Mouse (Mus musculus) splenic B cell, adult 2 months (primary cell): ENCODE data around the gene Pecam1.
"Not testable (repeated sequence)": the region's sequence is repeated elsewhere in the genome, so short reads cannot be mapped to it uniquely, and the experiment has no call there.

Source experiments
- DNase-seq: peaks from one replicate; pipeline ENCODE4 v3.0.0-alpha.2; 2011; ENCODE audit warnings: low read depth, low spot score
- H3K27me3 ChIP-seq: 2 replicates; pipeline ENCODE4 v1.6.1; 2012; ENCODE audit warnings: mild to moderate bottlenecking, low read length, moderate library complexity, mixed read lengths; ENCODE audit not compliant: control insufficient read depth, poor library complexity, insufficient read depth, severe bottlenecking
- H3K36me3 ChIP-seq: 2 replicates; pipeline ENCODE4 v1.6.1; 2012; ENCODE audit warnings: mild to moderate bottlenecking, low read length, moderate library complexity, mixed read lengths; ENCODE audit not compliant: control insufficient read depth, poor library complexity, insufficient read depth, severe bottlenecking

Gene Pecam1

DNA sequence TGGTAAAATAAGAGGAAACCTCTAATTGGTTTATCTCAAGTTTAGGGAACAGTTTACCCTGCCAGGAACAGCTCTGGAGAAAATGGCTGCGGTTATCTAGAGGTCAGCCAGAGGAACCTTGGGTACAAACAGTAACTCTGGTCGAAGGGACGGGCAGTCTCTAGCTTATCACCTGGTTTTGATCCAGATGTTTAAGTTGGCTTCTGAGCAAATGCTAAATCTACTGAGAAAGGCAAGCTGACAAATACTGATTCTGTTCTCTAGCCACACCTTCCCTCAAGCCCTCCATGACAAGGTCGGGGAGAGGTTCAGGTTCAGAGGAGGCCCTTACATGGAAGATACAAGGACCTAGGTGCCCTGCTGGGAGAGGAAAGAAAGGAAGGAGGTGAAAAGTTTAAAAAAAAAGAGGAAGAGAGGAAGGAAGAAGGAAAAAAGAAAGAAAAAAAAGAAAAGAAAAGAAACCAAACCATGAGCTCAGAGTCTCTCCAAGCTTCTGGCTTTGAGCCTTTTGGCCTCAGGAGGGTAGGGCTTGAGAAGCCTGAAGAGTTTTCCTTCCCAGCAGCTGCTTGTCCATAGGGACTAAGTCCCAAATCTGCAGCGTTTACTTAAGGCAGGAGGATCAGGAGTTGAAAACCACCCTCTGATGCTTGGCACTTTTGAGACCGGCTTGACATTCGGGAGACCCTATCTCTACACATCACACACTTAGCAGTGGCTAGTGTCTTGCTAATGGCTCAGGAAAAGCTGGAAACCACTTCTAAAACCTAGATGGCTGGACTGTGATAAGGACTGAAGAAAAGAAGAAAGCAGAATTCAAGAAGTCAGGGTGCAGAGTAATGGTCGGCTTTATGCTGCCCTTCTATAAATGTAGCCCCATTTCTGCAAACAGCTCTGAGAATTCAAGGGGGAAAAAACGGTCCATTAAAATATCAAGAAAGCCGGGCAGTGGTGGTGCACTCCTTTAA is 21.7 kb downstream of the Pecam1 start:
- Histone ChIP-seq H3K27me3 (no peaks in the 10 kb centered on the region), H3K36me3 (peaks cover 15% of the 10 kb centered on the region)
- no peak for DNase-seq

DNA sequence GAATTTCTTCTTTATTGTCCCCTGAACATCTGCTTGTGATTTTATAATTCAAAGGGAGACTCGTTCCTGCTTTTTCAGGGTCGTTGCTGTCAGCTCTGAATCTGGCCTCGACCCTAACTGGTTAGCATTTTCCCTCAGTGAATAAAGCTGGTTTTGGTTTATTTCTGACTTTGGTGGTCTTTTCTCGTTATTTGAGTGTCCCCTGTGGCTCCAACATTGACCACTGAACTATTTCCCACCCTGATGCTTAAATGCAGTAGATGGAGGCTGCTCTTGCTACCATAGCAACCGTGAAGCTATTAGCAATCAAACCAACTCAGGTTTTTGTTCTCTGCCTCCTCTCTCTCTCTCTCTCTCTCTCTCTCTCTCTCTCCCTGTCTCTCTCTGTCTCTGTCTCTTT is 22.5 kb downstream of the Pecam1 start:
- DNase-seq = no peak
- Histone ChIP-seq H3K36me3 (peaks cover 19% of the 10 kb centered on the region), H3K27me3 (no peaks in the 10 kb centered on the region)

DNA sequence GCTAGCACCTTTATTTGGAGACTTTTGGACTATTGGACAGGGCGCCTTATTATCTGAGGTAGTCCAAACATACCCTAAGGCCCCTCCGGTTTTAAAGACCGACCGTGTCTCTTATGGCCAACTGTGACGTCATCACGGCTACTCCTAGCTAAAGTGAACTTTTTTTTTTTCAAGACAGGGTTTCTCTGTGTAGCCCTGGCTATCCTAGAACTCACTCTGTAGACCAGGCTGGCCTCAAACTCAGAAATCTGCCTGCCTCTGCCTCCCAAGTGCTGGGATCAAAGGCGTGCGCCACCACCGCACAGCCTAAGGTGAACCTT is 25.6 kb downstream of the Pecam1 start:
- not testable (repeated sequence) for H3K27me3 ChIP-seq, DNase-seq
- H3K36me3 ChIP-seq = peaks cover 15% of the 10 kb centered on the region

- Histone ChIP-seq H3K27me3 (no peaks in the 10 kb centered on the region; the same call in 1 of the 2 replicates), H3K36me3 (peaks cover 17% of the 10 kb centered on the region)
- DNase-seq = no peak
Observed at GRCm38 (mm10) chr11:106724176-106724915, 26.1 kb downstream of the Pecam1 start.

DNA sequence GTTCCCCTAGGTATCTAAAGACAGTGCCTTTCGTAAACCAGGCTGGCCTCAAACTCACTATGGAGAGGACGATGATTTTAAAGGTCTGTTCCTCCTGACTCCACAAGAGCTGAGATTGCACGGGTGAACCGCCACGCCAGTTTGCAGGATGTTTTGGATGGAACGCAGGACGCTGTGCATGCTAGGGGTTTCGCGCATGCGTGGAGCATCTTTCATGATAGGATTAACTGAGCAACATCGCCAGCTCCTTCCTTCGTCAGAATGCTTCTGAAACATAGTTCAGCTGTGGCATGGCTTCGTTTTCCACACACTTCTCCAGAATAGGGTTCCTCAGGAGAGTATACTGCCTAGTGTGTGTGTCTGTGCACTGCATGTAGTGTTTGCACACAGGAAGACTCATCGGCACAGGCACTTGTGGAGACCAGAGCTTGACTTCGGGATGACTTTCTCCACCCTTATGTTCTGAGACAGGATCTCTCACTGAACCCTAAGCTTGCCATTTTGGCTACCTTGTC is 26.8 kb downstream of the Pecam1 start:
- Histone ChIP-seq H3K36me3 (peaks cover 15% of the 10 kb centered on the region), H3K27me3 (no peaks in the 10 kb centered on the region; the same call in 1 of the 2 replicates)
- DNase-seq = no peak

- H3K36me3 ChIP-seq = peaks cover 16% of the 10 kb centered on the region
- H3K27me3 ChIP-seq = no peaks in the 10 kb centered on the region; the same call in 1 of the 2 replicates
- DNase-seq = no peak
Observed at GRCm38 (mm10) chr11:106722831-106723361, 27.5 kb downstream of the Pecam1 start.

DNA sequence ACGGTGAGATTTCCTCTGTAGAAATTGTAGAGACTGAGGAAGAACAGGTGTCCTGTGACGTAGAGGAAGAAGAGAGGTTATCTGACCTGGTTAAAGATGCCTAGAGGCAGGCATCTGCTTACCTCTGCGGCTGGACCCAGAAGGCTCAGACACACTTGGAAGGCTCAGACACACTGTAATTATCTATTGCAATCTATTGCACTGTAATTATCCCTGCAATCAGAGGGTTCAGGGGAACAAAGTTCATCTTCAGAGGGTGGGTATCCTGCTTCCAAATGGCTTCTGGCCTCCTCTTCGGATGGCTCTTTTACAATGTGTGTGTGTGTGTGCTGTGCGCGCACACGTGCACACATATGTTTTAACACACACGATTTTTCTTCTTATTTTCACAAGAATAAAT is 30.0 kb downstream of the Pecam1 start:
- no peaks in the 10 kb centered on the region; the same call in 1 of the 2 replicates for H3K27me3 ChIP-seq
- peaks cover 19% of the 10 kb centered on the region for H3K36me3 ChIP-seq
- no peak for DNase-seq

DNA sequence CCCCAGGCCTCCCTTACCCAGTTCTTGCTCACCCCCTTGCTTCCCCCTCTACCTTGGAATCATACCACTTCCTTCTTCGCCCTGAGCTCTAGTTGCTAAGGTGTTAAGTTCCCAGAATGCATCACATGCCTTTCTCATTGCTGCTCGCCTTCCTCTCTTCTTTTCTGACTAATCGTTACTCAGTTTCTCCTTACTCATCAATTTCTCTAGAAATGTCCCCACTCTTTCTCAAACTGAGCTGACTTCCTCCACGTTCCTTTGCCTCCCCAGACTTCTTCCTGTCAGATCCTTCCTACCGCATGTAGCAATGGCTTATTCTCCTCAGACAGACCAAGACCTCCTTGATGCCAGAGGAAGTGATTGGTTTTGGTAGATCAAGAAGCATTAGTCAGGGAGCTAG is 33.9 kb downstream of the Pecam1 start:
- Histone ChIP-seq H3K36me3 (peaks cover 29% of the 10 kb centered on the region), H3K27me3 (no peaks in the 10 kb centered on the region; the same call in 1 of the 2 replicates)
- DNase-seq = no peak

DNA sequence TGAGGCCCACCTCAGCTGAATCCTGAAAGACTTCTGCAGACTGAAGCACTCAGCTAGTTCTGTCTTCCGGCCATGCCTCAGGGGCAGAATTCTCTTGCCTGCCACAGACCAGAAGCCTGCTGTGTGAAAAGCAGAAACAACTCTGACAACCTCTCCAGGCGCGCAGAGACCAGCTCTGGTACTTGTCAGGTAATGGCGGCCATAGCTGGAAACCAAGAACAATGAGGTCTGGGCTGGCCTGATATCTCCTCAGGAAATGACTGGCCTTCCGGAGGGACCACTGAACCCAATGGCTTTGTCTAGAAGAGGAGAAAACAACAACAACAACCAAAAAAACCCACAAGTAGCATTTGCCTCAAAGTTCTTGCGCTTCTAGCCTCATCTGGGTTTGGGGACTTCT is 35.4 kb downstream of the Pecam1 start:
- H3K36me3 ChIP-seq = peaks cover 29% of the 10 kb centered on the region
- H3K27me3 ChIP-seq = no peaks in the 10 kb centered on the region; the same call in 1 of the 2 replicates
- no peak for DNase-seq

DNA sequence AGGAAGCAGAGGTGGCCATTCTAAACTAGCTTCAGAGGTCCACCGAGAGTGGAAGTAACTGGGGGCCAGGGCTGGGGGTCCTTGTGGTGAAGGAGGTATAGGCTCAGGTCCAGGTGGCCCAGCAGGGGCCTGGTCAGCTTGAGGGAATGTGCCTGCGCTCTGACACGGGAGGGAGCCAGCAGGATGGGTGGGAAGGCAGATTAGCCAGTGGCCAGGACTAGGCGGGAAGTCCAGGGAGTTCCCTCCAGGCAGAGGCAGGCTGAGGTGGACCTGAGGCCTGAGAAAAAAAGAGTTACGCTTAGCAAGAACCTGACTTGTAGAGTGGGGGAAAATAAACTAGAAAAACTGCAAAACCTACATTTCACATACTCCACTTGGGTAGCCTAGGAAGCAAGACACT is 39.6 kb downstream of the Pecam1 start:
- Histone ChIP-seq H3K27me3 (no peaks in the 10 kb centered on the region), H3K36me3 (peaks cover 35% of the 10 kb centered on the region)
- DNase-seq = no peak

DNA sequence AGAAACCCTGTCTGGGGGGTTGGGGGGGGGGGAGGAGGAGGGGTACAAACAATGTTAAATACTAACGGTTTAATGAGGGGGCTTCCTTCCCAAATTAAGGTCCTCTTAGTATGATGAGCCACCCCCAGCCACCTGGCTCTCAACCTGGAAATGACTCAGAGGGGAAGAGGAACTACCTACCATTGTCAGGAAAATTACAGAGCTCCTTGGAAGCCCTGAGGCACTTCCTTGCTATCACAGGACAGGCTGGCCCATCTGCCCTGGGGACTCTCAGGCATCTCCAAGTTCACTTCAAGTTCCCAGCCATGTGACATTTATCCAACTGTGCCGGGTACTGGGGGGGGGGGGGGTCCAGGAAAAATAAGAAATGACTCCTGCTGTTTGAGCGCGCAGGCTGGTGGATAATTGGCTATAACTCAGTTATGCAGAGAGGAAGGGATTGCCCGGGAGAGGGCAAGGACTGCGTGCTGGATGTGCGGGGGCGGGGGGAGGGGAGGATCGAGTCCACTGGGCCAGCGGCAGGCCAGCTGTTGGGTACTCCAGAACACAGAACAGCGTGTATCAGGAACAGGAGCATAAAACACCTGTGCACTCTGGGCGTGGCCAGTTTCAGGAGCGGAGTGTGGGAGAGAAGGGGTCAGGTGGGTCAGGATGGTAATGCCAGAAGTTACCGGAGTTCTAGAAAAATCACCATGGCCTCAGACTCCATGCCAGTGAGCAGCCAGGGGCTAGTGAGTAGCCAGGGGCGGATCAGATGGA is 41.0 kb downstream of the Pecam1 start:
- DNase-seq = no peak

DNA sequence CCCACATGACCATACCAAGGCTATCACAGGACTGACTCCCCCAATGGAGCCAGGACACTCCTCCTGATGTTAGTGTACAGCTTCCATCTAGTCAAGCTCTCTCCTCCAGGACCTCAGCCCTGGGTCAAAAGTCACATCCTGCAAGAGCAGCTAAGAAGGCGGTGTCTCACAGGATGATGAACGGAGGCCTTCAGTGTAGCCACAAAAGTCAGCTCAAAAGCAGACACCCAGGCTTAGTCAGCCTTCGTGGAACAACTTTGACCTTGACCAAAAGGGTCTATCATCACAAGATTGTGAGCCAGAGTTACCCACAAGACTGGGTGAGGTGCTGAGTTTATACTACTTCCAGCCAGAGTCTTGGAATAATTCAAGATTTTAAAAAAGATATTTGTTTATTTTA is 42.6 kb downstream of the Pecam1 start:
- Histone ChIP-seq H3K27me3 (no peaks in the 10 kb centered on the region), H3K36me3 (peaks cover 20% of the 10 kb centered on the region)
- DNase-seq = no peak

More for the DNA sequence above, 41.0 kb downstream of the Pecam1 start:
- peaks cover 27% of the 10 kb centered on the region for H3K36me3 ChIP-seq
- H3K27me3 ChIP-seq = no peaks in the 10 kb centered on the region

- Histone ChIP-seq H3K36me3 (peaks cover 20% of the 10 kb centered on the region), H3K27me3 (no peaks in the 10 kb centered on the region)
- no peak for DNase-seq
Observed at GRCm38 (mm10) chr11:106707085-106707484, 43.3 kb downstream of the Pecam1 start.

DNA sequence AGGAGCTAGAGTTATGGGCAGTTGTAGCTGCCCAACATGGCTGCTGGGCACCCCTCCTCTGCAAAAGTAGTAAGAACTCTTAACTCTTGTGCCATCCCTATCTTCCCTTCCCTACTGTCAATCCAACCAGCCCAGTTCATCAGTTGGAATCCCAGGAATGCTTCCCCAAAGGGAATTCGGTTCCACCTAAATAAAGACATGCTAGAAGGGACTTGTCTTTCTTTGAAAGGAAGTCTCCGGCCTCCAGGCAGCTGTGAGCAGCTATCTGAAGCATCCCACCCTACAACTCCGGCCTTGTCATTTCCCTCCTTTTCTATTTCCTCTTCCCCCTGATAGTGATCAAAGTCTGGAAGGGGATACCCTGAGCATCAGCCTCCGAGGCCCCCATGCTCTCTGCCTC is 44.2 kb downstream of the Pecam1 start:
- Histone ChIP-seq H3K27me3 (no peaks in the 10 kb centered on the region), H3K36me3 (peaks cover 17% of the 10 kb centered on the region)
- no peak for DNase-seq
